Mouse (Mus musculus) liver, adult (tissue): Measurements from ENCODE around the gene Ablim2.

Source experiments
- GATA4 ChIP-seq: IDR thresholded peaks from 2 replicates; pipeline ENCODE4 v1.6.1; 2014; ENCODE audit warnings: mild to moderate bottlenecking, low read length; ENCODE audit not compliant: insufficient replicate concordance

Ablim2 gene

GRCm38 (mm10) chr5:35755131-35755733 is 2.4 kb upstream of the Ablim2 start:
- no peak for TF ChIP-seq GATA4

- no peak for TF ChIP-seq GATA4
Measured at GRCm38 (mm10) chr5:35756020-35756419, 1.7 kb upstream of the Ablim2 start.

GRCm38 (mm10) chr5:35756997-35757638 is 562 bp upstream of the Ablim2 start:
- TF ChIP-seq GATA4, result no peak

GRCm38 (mm10) chr5:35758081-35759053 is 687 bp downstream of the Ablim2 start:
- no peak for TF ChIP-seq GATA4

- TF ChIP-seq GATA4, result no peak
Measured at GRCm38 (mm10) chr5:35761323-35761722, 3.6 kb downstream of the Ablim2 start.

- TF ChIP-seq GATA4, result no peak
Measured at GRCm38 (mm10) chr5:35762388-35762787, 4.7 kb downstream of the Ablim2 start.

GRCm38 (mm10) chr5:35762850-35763249 is 5.2 kb downstream of the Ablim2 start:
- TF ChIP-seq GATA4, result no peak

GRCm38 (mm10) chr5:35765909-35766308 is 8.2 kb downstream of the Ablim2 start:
- no peak for TF ChIP-seq GATA4

- no peak for TF ChIP-seq GATA4
Measured at GRCm38 (mm10) chr5:35768525-35768924, 10.8 kb downstream of the Ablim2 start.

GRCm38 (mm10) chr5:35768997-35769396 is 11.3 kb downstream of the Ablim2 start:
- no peak for TF ChIP-seq GATA4

- TF ChIP-seq GATA4, result no peak
Measured at GRCm38 (mm10) chr5:35770246-35770645, 12.6 kb downstream of the Ablim2 start.

- TF ChIP-seq GATA4, result no peak
Measured at GRCm38 (mm10) chr5:35770891-35771663, 13.4 kb downstream of the Ablim2 start.

GRCm38 (mm10) chr5:35773274-35774136 is 15.8 kb downstream of the Ablim2 start:
- TF ChIP-seq GATA4, result no peak

- TF ChIP-seq GATA4, result no peak
Measured at GRCm38 (mm10) chr5:35774137-35774424, 16.4 kb downstream of the Ablim2 start.
